Mouse (Mus musculus): Measurements from ENCODE around the gene Rnf169. TPM values are rescaled to one million over a fixed set of nuclear protein-coding genes. Genes with fewer than 3 reads are reported as not detected.

The Rnf169 gene
- polyA plus RNA-seq, 1 experiment from 2014 or later: 2.9 TPM

DNA sequence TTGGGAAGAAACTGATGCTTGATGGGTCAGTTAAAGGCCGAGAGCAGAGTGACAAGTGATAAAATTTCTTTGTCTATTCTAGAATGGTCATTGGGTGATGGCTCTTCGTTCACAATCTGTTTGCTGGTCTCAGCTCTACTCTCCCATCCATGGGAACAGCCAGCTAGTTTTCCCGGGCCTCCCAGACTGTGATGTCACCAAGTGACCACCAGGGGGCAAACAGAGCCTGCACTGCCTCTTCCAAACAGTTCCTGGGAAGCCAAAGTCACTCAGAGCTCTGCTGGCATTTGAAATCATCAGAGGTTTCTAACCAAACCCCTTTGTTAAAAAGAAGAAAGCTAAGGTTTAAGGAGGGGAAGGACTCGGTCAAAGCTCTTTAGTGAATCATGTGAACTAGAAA lies 8.5 kb upstream of the Rnf169 start:
- no peak overlapping the region for H3K9ac ChIP-seq (ENCODE audit: low read length)
- no peak overlapping the region for H3K4me3 ChIP-seq (ENCODE audit: low read length)
- WGBS: 3% methylated on average over 4 of the region's 4 CpGs
- H3K27me3 ChIP-seq (ENCODE audit: control insufficient read depth, insufficient read depth, low read length): no peaks in the 10 kb centered on the region
- H3K4me2 ChIP-seq (ENCODE audit: low read depth, low read length): no peak overlapping the region
- no peaks in the 10 kb centered on the region for H3K36me3 ChIP-seq (ENCODE audit: control insufficient read depth, insufficient read depth)
- no peak for ATAC-seq (replicated peaks; ENCODE audit: extremely low read depth, insufficient read depth, low FRiP score)
- no peaks in the 10 kb centered on the region for H3K4me1 ChIP-seq (ENCODE audit: control insufficient read depth, insufficient read depth, low read length)
- H3K9me3 ChIP-seq (replicated peaks; ENCODE audit: control insufficient read depth, low read length): no peaks in the 10 kb centered on the region
- H3K27ac ChIP-seq (ENCODE audit: low read length): no peak overlapping the region

GRCm38 (mm10) chr7:99982256-99983242 lies 2.3 kb upstream of the Rnf169 start:
- H3K4me1 ChIP-seq (ENCODE audit: control insufficient read depth, insufficient read depth, low read length): peaks cover 7% of the 10 kb centered on the region
- ATAC-seq (replicated peaks; ENCODE audit: extremely low read depth, insufficient read depth, low FRiP score): no peak
- no peaks in the 10 kb centered on the region for H3K9me3 ChIP-seq (replicated peaks; ENCODE audit: control insufficient read depth, low read length)
- WGBS: 74% methylated on average over 13 of the region's 13 CpGs
- H3K36me3 ChIP-seq (ENCODE audit: control insufficient read depth, insufficient read depth): no peaks in the 10 kb centered on the region
- H3K27me3 ChIP-seq (ENCODE audit: control insufficient read depth, insufficient read depth, low read length): no peaks in the 10 kb centered on the region
- no peak overlapping the region for H3K4me2 ChIP-seq (ENCODE audit: low read depth, low read length)
- no peak overlapping the region for H3K4me3 ChIP-seq (ENCODE audit: low read length)
- H3K27ac ChIP-seq (ENCODE audit: low read length): no peak overlapping the region
- H3K9ac ChIP-seq (ENCODE audit: low read length): no peak overlapping the region

DNA sequence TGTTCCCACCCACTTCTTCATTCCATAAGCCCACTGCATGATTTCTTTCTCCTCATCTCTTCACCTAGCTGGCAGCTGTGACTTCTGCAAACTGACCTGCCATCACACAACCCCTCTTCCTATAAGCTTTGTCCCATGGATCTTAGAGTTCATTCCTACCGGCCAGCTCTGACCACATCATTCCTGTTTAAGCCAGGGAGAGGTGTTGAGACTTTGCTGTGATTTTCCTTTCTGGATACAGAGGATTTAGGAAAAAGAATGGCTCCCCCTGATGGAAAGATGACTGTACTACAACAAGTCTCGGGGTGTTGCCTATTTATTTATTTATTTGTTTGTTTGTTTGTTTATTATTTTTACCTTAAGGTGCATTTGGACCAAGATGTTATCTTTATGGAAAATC lies 1.1 kb upstream of the Rnf169 start:
- H3K27ac ChIP-seq (ENCODE audit: low read length): no peak overlapping the region
- H3K9ac ChIP-seq (ENCODE audit: low read length): no peak overlapping the region
- no peak overlapping the region for H3K4me3 ChIP-seq (ENCODE audit: low read length)
- no peaks in the 10 kb centered on the region for H3K9me3 ChIP-seq (replicated peaks; ENCODE audit: control insufficient read depth, low read length)
- H3K4me1 ChIP-seq (ENCODE audit: control insufficient read depth, insufficient read depth, low read length): peaks cover 7% of the 10 kb centered on the region
- 16% methylated on average over 2 of the region's 2 CpGs for WGBS
- no peaks in the 10 kb centered on the region for H3K27me3 ChIP-seq (ENCODE audit: control insufficient read depth, insufficient read depth, low read length)
- no peak overlapping the region for H3K4me2 ChIP-seq (ENCODE audit: low read depth, low read length)
- H3K36me3 ChIP-seq (ENCODE audit: control insufficient read depth, insufficient read depth): no peaks in the 10 kb centered on the region
- no peak for ATAC-seq (replicated peaks; ENCODE audit: extremely low read depth, insufficient read depth, low FRiP score)

DNA sequence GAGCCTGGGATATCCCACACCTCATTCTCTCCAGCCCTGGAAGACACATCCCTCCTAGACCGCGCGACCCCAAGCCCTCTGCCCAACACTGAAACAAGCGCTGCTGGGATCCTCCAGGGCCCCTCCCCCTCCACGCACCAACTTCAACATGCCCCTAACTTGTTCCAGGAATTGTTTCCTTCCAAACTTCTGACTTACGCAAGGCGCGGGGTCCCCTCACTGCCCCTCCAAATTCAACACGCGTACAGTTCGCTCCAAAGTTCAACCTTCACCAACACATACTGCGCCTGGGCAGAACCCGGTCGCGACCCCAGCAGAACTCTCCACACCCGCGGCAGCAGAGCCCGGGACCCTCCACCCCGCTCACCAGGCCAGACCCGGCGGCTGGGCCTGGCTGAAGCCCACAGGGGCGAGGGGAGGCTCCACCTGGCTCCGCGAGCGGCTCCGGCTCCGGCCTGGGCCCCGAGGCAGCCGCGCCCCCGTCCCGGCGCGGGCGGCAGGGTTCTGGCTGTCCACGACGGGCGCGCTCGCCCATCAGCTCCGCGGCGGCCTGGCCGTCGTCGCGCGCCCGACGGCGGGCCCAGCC lies 609 bp downstream of the Rnf169 start:
- Histone ChIP-seq H3K9ac (ENCODE audit: low read length) (peak overlapping the region; percentile 99), H3K36me3 (ENCODE audit: control insufficient read depth, insufficient read depth) (no peaks in the 10 kb centered on the region), H3K4me3 (ENCODE audit: low read length) (peak overlapping the region; percentile 98), H3K4me1 (ENCODE audit: control insufficient read depth, insufficient read depth, low read length) (peaks cover 11% of the 10 kb centered on the region), H3K9me3 (replicated peaks; ENCODE audit: control insufficient read depth, low read length) (no peaks in the 10 kb centered on the region), H3K27ac (ENCODE audit: low read length) (peak overlapping the region; percentile 96), H3K4me2 (ENCODE audit: low read depth, low read length) (peak overlapping the region; percentile 84), H3K27me3 (ENCODE audit: control insufficient read depth, insufficient read depth, low read length) (no peaks in the 10 kb centered on the region)
- WGBS: under 1% methylated on average over 50 of the region's 51 CpGs
- ATAC-seq (replicated peaks; ENCODE audit: extremely low read depth, insufficient read depth, low FRiP score): peak; percentile 53

DNA sequence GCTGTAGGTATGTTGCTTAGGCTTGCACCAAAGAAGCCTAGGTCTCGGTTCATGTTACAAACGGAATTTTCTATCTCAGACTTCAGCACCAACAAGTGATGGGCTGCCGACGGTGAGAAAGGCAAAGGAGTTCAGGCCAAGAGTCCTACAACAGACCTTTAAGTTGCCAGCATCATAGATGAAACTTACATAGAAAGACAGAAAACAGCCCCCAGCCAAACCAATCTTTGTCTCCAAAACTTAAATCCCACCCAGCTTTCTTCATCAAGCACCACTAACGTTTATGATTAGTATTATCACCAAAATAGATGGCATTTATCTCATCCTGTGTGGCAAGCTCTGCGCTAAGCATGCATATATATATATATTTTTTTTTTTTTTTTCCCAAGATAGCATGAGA lies 1.2 kb downstream of the Rnf169 start:
- peaks cover 15% of the 10 kb centered on the region for H3K4me1 ChIP-seq (ENCODE audit: control insufficient read depth, insufficient read depth, low read length)
- H3K9me3 ChIP-seq (replicated peaks; ENCODE audit: control insufficient read depth, low read length): no peaks in the 10 kb centered on the region
- H3K9ac ChIP-seq (ENCODE audit: low read length): peak overlapping the region; percentile 99
- no peak for ATAC-seq (replicated peaks; ENCODE audit: extremely low read depth, insufficient read depth, low FRiP score)
- H3K4me3 ChIP-seq (ENCODE audit: low read length): peak overlapping the region; percentile 98
- WGBS: 2% methylated on average over 6 of the region's 6 CpGs
- H3K4me2 ChIP-seq (ENCODE audit: low read depth, low read length): peak overlapping the region; percentile 84
- H3K27me3 ChIP-seq (ENCODE audit: control insufficient read depth, insufficient read depth, low read length): no peaks in the 10 kb centered on the region
- H3K36me3 ChIP-seq (ENCODE audit: control insufficient read depth, insufficient read depth): no peaks in the 10 kb centered on the region
- H3K27ac ChIP-seq (ENCODE audit: low read length): peak overlapping the region; percentile 96

DNA sequence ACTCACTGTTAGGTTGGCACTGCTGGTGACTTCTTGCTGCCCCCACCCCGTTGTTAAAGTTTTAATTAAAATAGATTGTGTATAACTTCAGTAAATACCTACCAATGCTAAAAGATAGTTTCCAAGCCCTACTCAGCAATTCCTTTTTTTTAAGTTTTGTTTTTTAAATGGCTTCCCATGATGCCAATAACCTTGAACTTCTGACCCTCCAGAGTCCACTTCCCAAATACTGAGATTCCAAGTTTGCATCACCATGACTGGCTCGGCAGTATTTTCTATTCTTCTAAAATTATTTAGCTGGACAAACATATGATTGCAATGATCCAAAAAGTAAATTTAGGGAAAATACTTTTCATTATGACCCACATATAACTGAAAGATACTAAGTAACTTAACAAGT lies 2.2 kb downstream of the Rnf169 start:
- no peak overlapping the region for H3K27ac ChIP-seq (ENCODE audit: low read length)
- 76% methylated on average over 2 of the region's 2 CpGs for WGBS
- H3K4me2 ChIP-seq (ENCODE audit: low read depth, low read length): no peak overlapping the region
- H3K9me3 ChIP-seq (replicated peaks; ENCODE audit: control insufficient read depth, low read length): no peaks in the 10 kb centered on the region
- no peak for ATAC-seq (replicated peaks; ENCODE audit: extremely low read depth, insufficient read depth, low FRiP score)
- peaks cover 18% of the 10 kb centered on the region for H3K4me1 ChIP-seq (ENCODE audit: control insufficient read depth, insufficient read depth, low read length)
- H3K9ac ChIP-seq (ENCODE audit: low read length): no peak overlapping the region
- no peaks in the 10 kb centered on the region for H3K27me3 ChIP-seq (ENCODE audit: control insufficient read depth, insufficient read depth, low read length)
- no peaks in the 10 kb centered on the region for H3K36me3 ChIP-seq (ENCODE audit: control insufficient read depth, insufficient read depth)
- H3K4me3 ChIP-seq (ENCODE audit: low read length): no peak overlapping the region

GRCm38 (mm10) chr7:99975819-99976575 lies 4.3 kb downstream of the Rnf169 start:
- 78% methylated on average over 5 of the region's 5 CpGs for WGBS
- no peaks in the 10 kb centered on the region for H3K9me3 ChIP-seq (replicated peaks; ENCODE audit: control insufficient read depth, low read length)

DNA sequence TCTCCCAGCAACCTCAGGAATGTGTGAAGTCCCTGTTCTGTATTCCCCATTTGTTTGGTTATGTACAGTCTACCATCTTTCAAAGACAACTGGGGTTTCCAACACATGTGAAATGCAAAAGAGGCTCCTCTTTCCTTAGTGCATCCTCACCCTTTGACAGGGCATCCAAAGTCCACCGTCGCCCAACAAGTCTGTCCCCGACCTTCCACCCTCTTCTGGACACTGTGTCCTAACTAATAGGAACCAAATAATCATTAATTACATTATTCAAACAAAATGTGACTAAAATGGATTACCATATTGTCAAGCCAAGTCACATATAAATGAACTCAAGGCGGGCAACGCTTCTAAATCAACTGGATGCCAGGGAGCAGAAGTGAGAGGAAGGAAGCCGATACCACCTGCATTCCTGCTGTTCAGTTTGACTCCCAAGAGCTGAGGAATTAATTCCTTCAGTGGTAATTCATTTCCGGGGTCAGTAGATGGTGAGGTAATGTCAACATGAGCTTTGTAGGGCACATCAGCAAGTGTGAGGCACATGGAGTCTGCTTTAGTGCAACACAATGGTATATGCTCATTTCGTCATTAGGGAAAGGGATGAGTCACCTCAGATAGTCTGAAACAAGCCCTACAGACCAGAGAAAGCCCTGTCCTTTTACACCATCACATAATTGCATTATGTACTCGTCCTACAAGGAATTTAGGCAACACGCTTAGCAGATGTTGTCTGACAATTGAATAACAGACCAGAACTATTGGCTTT lies 5.9 kb downstream of the Rnf169 start:
- Histone ChIP-seq H3K9me3 (replicated peaks; ENCODE audit: control insufficient read depth, low read length) (no peaks in the 10 kb centered on the region), H3K27me3 (ENCODE audit: control insufficient read depth, insufficient read depth, low read length) (no peaks in the 10 kb centered on the region), H3K4me1 (ENCODE audit: control insufficient read depth, insufficient read depth, low read length) (peaks cover 18% of the 10 kb centered on the region), H3K9ac (ENCODE audit: low read length) (no peak overlapping the region), H3K4me3 (ENCODE audit: low read length) (no peak overlapping the region), H3K36me3 (ENCODE audit: control insufficient read depth, insufficient read depth) (no peaks in the 10 kb centered on the region), H3K4me2 (ENCODE audit: low read depth, low read length) (no peak overlapping the region), H3K27ac (ENCODE audit: low read length) (no peak overlapping the region)
- 68% methylated on average over 10 of the region's 10 CpGs for WGBS
- no peak for ATAC-seq (replicated peaks; ENCODE audit: extremely low read depth, insufficient read depth, low FRiP score)

More at GRCm38 (mm10) chr7:99975819-99976575, 4.3 kb downstream of the Rnf169 start:
- Histone ChIP-seq H3K4me1 (ENCODE audit: control insufficient read depth, insufficient read depth, low read length) (peaks cover 20% of the 10 kb centered on the region), H3K36me3 (ENCODE audit: control insufficient read depth, insufficient read depth) (no peaks in the 10 kb centered on the region), H3K4me3 (ENCODE audit: low read length) (no peak overlapping the region), H3K27ac (ENCODE audit: low read length) (no peak overlapping the region), H3K27me3 (ENCODE audit: control insufficient read depth, insufficient read depth, low read length) (no peaks in the 10 kb centered on the region), H3K4me2 (ENCODE audit: low read depth, low read length) (no peak overlapping the region), H3K9ac (ENCODE audit: low read length) (no peak overlapping the region)
- ATAC-seq (replicated peaks; ENCODE audit: extremely low read depth, insufficient read depth, low FRiP score): no peak
